Mouse (Mus musculus): Measurements from ENCODE around the gene Helz. TPM values are rescaled to one million over a fixed set of nuclear protein-coding genes. Genes with fewer than 3 reads are reported as not detected.

Gene Helz
- total RNA-seq, 2 experiments from 2014 or later, result 24.4 to 27.7 TPM

DNA sequence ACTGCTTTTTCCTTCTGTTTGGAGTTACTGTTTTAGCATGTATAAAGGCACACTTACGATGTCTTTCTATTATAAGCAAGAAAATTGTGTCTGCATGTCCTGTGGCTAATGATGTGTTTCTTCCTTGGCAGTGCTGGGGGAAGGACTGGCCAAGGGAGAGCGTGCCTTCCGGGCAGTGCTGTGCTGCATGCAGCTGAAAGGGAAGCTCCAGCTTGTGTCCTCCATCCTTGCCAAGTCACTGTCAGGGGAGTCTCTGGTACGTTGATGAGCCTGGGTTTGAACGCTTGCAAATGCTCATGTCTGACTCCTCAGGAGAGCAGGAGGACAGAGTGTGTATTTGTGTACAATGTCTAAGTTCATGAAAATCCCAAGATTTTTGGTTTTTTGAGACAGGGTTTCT is 44.8 kb downstream of the Helz start:
- intact Hi-C loops (cut with DNase I), result no loop called here
- DNase-seq, result no peak

- no peak for DNase-seq
- intact Hi-C loops (cut with DNase I), result no loop called here
Observed at GRCm38 (mm10) chr11:107597381-107597780, 49.7 kb downstream of the Helz start.

- intact Hi-C loops (cut with DNase I), result no loop called here
- no peak for DNase-seq
Observed at GRCm38 (mm10) chr11:107605694-107606093, 58.0 kb downstream of the Helz start.

- no peak for DNase-seq
- intact Hi-C loops (cut with DNase I), result no loop called here
Observed at GRCm38 (mm10) chr11:107613906-107614305, 66.2 kb downstream of the Helz start.

GRCm38 (mm10) chr11:107615696-107616095 is 68.0 kb downstream of the Helz start:
- DNase-seq, result no peak
- intact Hi-C loops (cut with DNase I), result no loop called here

DNA sequence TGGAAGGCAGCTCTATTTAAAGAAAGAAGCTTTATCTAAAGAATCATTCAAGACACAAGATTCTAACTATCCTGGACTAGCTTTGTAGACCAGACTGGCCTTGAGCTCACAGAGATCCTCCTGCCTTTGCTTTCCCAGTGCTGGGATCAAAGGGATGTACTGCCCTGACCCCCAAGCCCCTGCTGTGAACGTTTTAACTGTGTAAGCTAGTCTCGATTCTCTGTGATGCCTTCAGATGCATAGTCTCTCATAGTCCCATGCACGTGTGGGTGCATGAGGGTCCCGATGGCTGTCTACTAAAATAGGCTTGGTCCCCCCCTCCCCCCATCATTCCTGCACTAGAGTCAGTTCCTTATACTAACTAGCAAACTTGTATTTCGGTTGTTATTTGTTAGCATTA is 70.2 kb downstream of the Helz start:
- DNase-seq, result no peak
- intact Hi-C loops (cut with DNase I), result no loop called here

- DNase-seq, result no peak
- intact Hi-C loops (cut with DNase I), result loop anchor here (5.0 to 10.0 kb wide), 2 partner anchors 110 to 358 kb away; no protein-coding TSS in a partner anchor
Observed at GRCm38 (mm10) chr11:107624661-107625060, 76.9 kb downstream of the Helz start.

DNA sequence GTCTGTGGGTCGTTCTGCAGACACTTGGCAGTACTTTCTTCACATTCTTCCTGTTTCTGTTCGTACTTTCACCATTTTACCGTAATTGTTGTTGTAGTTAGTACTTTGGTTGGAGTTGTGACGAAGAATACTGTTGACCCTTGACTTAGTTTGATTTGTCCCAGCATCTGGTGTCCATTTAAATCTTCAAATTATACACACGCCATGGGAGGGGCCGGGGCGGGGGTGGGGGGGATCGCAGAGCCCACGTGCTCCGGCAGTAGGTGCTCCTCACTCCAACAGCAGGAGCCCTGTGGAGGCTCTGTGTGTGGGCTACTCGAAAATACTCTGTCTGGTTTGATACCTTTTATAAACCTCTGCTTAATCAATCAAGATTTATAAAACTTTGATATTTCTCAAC is 78.0 kb downstream of the Helz start:
- DNase-seq, result no peak
- intact Hi-C loops (cut with DNase I), result loop anchor here (5.0 to 10.0 kb wide), 2 partner anchors 111 to 357 kb away; no protein-coding TSS in a partner anchor

GRCm38 (mm10) chr11:107629504-107629903 is 81.8 kb downstream of the Helz start:
- DNase-seq, result peak; percentile 38 to 49
- intact Hi-C loops (cut with DNase I), result loop anchor here (1.0 to 10.0 kb wide), 3 partner anchors 115 to 353 kb away; no protein-coding TSS in a partner anchor

DNA sequence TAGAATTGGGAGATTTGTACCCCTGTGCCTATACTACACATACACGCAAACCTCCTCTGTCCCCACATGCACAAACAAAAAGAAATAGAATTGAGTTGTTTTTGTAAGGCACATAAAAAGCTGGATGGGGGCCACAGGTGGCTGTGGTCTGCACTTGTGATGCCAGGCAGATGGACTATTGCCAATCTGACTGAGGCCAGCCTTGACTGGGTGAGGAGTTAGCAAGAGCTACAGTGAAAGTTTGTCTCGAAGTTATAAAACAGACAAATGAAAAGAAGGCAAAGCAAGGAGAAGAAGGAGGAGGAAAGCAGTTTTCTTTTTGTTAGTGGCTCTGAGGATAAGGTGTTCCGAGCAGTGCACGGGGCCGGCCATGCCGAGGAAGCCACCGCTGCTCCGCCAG is 82.2 kb downstream of the Helz start:
- no peak for DNase-seq
- intact Hi-C loops (cut with DNase I), result loop anchor here (1.0 to 10.0 kb wide), 3 partner anchors 115 to 352 kb away; no protein-coding TSS in a partner anchor

DNA sequence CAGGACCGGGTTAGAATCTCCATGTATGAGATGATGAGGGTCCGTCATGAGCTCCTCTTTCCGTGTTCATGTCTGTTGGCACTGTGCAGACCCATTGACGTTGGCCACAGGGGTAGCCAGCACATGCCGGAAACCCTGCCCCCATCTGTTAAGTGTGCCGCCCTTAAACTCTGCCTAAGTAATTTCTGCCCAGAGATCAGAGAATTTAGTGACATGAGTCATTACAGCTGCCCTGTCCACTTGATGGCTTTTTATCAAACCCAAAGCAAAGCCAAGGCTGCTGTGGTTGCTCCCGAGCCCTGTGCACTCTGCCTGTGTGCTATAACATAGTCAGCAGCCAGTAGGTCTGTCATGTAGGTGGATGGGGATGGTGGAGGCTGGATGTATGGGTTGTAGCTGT is 83.4 kb downstream of the Helz start:
- DNase-seq, result no peak
- intact Hi-C loops (cut with DNase I), result no loop called here

- intact Hi-C loops (cut with DNase I), result no loop called here
- no peak for DNase-seq
Observed at GRCm38 (mm10) chr11:107633563-107634146, 85.9 kb downstream of the Helz start.

DNA sequence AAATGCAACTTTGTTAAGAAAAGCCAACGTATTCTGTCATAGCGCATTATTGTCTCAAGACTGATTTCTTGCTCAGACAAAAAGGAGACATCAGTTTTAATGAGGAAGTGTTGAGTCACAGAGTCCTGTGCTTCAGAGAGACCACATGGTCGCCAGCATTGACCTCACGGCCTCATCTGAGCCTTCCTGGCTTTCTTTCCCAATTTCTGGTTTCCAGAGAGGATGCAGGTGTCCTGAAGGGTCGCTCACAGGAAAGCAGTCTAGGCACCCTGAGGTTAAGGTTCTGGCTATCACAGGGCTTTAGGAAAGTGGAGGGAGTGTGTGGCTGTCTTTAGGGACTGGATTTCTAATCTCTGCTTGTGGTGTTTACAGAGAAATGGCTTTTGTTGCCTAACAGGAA is 90.4 kb downstream of the Helz start:
- intact Hi-C loops (cut with DNase I), result no loop called here
- DNase-seq, result no peak

GRCm38 (mm10) chr11:107639657-107640056 is 91.9 kb downstream of the Helz start:
- no peak for DNase-seq
- intact Hi-C loops (cut with DNase I), result no loop called here

DNA sequence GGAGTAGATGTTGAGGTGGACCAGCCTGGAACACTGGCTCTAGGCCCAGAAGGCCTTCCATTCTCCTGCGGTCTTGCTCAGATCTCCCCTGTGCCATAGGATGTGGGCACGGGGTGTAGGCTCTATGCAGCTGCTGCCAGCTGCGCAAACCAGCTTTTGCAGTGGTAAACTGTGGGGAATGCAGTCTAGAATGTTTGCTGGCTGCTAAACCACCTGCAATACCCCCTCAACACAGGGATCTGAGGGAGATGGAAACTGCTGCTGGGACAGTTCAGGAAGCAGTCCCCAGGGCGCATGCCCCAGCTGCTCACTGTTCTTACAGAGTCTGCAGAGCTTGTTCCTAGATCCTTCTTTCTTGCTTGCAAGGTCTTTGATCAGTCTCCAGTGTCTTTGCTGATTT is 96.7 kb downstream of the Helz start:
- intact Hi-C loops (cut with DNase I), result no loop called here
- DNase-seq, result no peak

GRCm38 (mm10) chr11:107647330-107647729 is 99.6 kb downstream of the Helz start:
- intact Hi-C loops (cut with DNase I), result no loop called here
- no peak for DNase-seq

DNA sequence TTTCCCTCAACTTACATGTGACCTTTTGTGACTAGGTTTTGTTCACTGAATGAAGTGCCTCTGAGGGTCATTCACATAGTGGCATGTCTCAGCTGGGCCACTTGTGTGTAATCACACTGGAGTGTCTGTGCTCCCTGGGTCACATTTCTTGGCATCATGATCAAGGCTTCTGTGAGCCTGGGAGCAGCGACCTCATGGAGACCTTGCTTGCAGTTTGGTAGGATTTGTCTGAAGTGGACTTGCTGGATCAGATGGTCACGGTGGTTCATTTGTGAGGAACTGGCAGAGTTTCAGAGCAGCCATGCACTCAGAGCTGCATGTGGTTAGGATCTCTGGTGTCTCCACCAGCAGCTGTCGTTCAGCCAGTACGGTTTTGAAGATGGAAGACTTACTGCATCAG is 100.9 kb downstream of the Helz start:
- intact Hi-C loops (cut with DNase I), result no loop called here
- no peak for DNase-seq

- no peak for DNase-seq
- intact Hi-C loops (cut with DNase I), result no loop called here
Observed at GRCm38 (mm10) chr11:107649458-107649857, 101.7 kb downstream of the Helz start.

- intact Hi-C loops (cut with DNase I), result no loop called here
- DNase-seq, result no peak
Observed at GRCm38 (mm10) chr11:107650422-107651051, 102.8 kb downstream of the Helz start.

DNA sequence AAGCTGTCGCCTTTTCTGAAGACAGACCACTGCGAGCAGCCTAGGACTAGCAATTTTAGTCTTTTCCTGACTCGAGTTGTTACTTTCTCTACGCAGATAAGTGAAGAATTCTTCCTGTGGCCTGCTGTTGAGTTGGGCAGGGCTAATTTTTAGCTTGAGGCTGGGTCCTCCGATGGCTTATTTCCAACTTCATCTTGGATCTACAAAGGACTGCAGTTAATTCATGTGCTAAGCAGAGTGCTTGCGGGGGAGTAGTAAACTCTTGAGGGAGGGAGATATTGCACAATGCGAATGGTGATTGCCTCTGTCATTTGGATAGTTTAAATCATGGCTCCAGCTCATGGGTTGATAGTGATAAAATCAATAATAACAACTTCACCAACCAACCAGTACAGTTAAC is 103.7 kb downstream of the Helz start:
- intact Hi-C loops (cut with DNase I), result no loop called here
- no peak for DNase-seq

GRCm38 (mm10) chr11:107652137-107652536 is 104.4 kb downstream of the Helz start:
- intact Hi-C loops (cut with DNase I), result no loop called here
- no peak for DNase-seq

- intact Hi-C loops (cut with DNase I), result no loop called here
Observed at GRCm38 (mm10) chr11:107655538-107655937, 107.8 kb downstream of the Helz start.

More at GRCm38 (mm10) chr11:107655538-107655937, 107.8 kb downstream of the Helz start:
- no peak for DNase-seq

All from heart, postnatal 36 days (tissue).